Mouse (Mus musculus) midbrain, embryonic 14.5 days (tissue): ENCODE measurements around the gene Herpud1. TPM values are rescaled to one million over a fixed set of nuclear protein-coding genes. Genes with fewer than 3 reads are reported as not detected.

Experiments
- ATAC-seq: fragments of 200-750 bp; cut with Nextera tagmentation; 2 replicates; pipeline ENCODE4 v1.8.0; 2017; ENCODE audit warnings: moderate number of reproducible peaks, moderate library complexity; ENCODE audit not compliant: low FRiP score, low TSS enrichment
- DNase-seq: peaks from one replicate; pipeline ENCODE4 v3.0.0-alpha.2; 2015
- H3K27ac ChIP-seq: fragments of 300-500 bp; sonication (generic); replicated peaks from 2 replicates; pipeline ENCODE4 v1.5.1; 2014; ENCODE audit warnings: mild to moderate bottlenecking, low read depth, low read length, moderate library complexity
- H3K27me3 ChIP-seq: fragments of 300-500 bp; sonication (generic); 2 replicates; pipeline ENCODE4 v1.6.1; 2014; ENCODE audit warnings: low read length, control low read depth, mixed read lengths; ENCODE audit not compliant: control insufficient read depth, insufficient read depth
- H3K36me3 ChIP-seq: fragments of 300-500 bp; sonication (generic); 2 replicates; pipeline ENCODE4 v1.6.1; 2014; ENCODE audit warnings: low read length, control low read depth; ENCODE audit not compliant: control insufficient read depth, insufficient read depth
- H3K4me1 ChIP-seq: fragments of 300-500 bp; sonication (generic); 2 replicates; pipeline ENCODE4 v1.6.1; 2014; ENCODE audit warnings: mild to moderate bottlenecking, antibody characterized with exemption, low read length, control low read depth; ENCODE audit not compliant: control insufficient read depth, insufficient read depth
- H3K4me2 ChIP-seq: fragments of 300-500 bp; sonication (generic); 2 replicates; pipeline ENCODE4 v1.6.1; 2014; ENCODE audit warnings: mild to moderate bottlenecking, low read length, moderate library complexity
- H3K4me3 ChIP-seq: fragments of 300-500 bp; sonication (generic); replicated peaks from 2 replicates; pipeline ENCODE4 v1.5.1; 2014; ENCODE audit warnings: low read depth, low read length
- H3K9ac ChIP-seq: fragments of 300-500 bp; sonication (generic); replicated peaks from 2 replicates; pipeline ENCODE4 v1.6.1; 2014; ENCODE audit warnings: mild to moderate bottlenecking, low read length, moderate library complexity
- H3K9me3 ChIP-seq: fragments of 300-500 bp; sonication (generic); 2 replicates; pipeline ENCODE4 v1.6.1; 2016; ENCODE audit warnings: low read length, control low read depth, mixed read lengths; ENCODE audit not compliant: control insufficient read depth
- WGBS: fragments of 180-500 bp; shearing (Covaris S2); extraction: QIAGEN DNeasy Blood & Tissue Kit; methylation state at CpG from one replicate; pipeline ENCODE4 v1.1.7; 2014; 5-methylcytosine and 5-hydroxymethylcytosine counted together
- polyA plus RNA-seq: library from polyadenylated mRNA; unstranded; fragments of >200 nt; fragmentation: Nextera tagmentation; extraction: Ambion mirVana; gene quantifications from 2 replicates; pipeline ENCODE4 v1.2.1, GENCODE M21; 2014

The Herpud1 gene
- polyA plus RNA-seq, 1 experiment from 2014 or later: 72.2 TPM

DNA sequence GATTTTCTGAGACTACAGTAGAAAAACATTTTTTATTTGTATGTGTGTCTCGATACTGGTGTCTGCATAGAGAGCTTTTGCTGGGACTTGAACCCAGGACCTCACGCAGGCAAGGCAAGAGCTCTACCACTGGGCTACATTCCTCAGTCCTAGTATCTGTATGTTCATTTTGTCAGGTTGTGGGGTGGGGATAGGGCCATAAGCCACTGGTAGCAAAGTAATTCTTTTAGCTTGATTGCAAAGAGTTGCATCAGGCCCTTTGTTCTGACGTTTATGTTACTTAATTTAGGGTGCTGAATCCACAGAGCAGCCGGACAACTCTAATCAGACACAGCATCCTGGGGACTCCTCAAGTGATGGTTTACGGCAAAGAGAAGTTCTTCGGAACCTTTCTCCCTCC, 4.2 kb downstream of the Herpud1 start:
- Histone ChIP-seq H3K4me3 (no peak overlapping the region), H3K9me3 (no peaks in the 10 kb centered on the region), H3K36me3 (peaks cover 60% of the 10 kb centered on the region), H3K27ac (no peak overlapping the region), H3K27me3 (no peaks in the 10 kb centered on the region), H3K4me2 (no peak overlapping the region), H3K4me1 (peaks cover 13% of the 10 kb centered on the region), H3K9ac (no peak overlapping the region)
- DNase-seq: no peak
- 95% methylated on average over 6 of the region's 6 CpGs for WGBS
- no peak for ATAC-seq

DNA sequence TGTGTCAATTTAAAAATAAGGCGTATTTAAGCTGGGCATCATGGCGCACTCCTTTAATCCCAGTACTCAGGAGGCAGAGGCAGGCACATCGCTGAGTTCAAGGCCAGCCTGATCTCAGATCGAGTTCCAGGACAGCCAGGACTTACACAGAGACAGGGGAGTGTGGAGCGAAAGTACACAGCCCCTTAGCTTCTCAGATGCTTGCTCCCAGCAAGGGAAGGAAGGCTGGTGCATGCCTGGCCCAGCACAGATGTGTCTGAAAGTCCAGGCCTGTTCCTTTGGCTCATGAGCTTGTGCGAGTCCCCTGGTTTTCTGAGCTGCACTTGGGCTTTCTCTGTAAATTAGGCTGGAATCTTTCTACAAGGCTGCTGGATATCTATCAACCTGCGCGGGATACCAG, 4.7 kb downstream of the Herpud1 start:
- Histone ChIP-seq H3K9ac (no peak overlapping the region), H3K27me3 (no peaks in the 10 kb centered on the region), H3K27ac (no peak overlapping the region), H3K9me3 (no peaks in the 10 kb centered on the region), H3K4me3 (no peak overlapping the region), H3K36me3 (peaks cover 64% of the 10 kb centered on the region), H3K4me1 (peaks cover 8% of the 10 kb centered on the region; the same call in 1 of the 2 replicates), H3K4me2 (no peak overlapping the region)
- 96% methylated on average over 8 of the region's 8 CpGs for WGBS
- ATAC-seq: no peak
- DNase-seq: no peak

DNA sequence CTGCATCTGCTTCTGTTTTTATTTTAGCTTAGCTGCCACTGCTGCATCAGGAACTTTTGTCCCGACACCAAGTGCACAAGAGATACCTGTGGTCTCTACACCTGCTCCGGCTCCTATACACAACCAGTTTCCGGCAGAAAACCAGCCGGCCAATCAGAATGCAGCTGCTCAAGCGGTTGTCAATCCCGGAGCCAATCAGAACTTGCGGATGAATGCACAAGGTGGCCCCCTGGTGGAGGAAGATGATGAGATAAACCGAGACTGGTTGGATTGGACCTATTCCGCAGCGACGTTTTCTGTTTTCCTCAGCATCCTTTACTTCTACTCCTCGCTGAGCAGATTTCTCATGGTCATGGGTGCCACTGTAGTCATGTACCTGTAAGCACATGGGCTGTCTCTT, 5.9 kb downstream of the Herpud1 start:
- Histone ChIP-seq H3K36me3 (peaks cover 71% of the 10 kb centered on the region), H3K4me3 (no peak overlapping the region), H3K27ac (no peak overlapping the region), H3K27me3 (no peaks in the 10 kb centered on the region), H3K9ac (no peak overlapping the region), H3K9me3 (no peaks in the 10 kb centered on the region), H3K4me1 (peaks cover 8% of the 10 kb centered on the region; the same call in 1 of the 2 replicates), H3K4me2 (no peak overlapping the region)
- DNase-seq (peak; percentile 55), ATAC-seq (no peak)
- WGBS: 80% methylated on average over 12 of the region's 12 CpGs

DNA sequence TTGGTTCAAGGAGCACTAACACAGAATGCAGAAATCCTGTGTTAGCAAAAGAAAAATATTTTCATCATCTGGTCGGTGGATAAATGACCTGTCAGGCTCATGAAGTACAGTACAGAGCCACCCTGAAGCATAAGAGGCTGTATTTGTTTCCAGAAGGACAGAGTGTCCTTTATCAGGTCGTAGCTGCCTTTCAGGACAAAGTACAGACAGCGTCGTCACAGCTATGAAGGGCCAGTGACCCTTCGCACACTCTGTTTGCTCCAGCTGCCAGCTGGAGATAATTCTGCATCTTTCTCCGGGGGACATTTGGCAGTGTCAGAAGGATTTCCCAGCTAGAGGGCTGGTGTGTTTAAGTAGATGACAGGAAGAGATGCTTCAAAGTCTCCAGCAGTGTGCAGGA, 6.4 kb downstream of the Herpud1 start:
- no peak for ATAC-seq
- Histone ChIP-seq H3K9ac (no peak overlapping the region), H3K9me3 (no peaks in the 10 kb centered on the region), H3K4me2 (no peak overlapping the region), H3K27ac (no peak overlapping the region), H3K36me3 (peaks cover 74% of the 10 kb centered on the region), H3K27me3 (no peaks in the 10 kb centered on the region), H3K4me1 (peaks cover 7% of the 10 kb centered on the region; the same call in 1 of the 2 replicates), H3K4me3 (no peak overlapping the region)
- 94% methylated on average over 6 of the region's 6 CpGs for WGBS
- DNase-seq: no peak

DNA sequence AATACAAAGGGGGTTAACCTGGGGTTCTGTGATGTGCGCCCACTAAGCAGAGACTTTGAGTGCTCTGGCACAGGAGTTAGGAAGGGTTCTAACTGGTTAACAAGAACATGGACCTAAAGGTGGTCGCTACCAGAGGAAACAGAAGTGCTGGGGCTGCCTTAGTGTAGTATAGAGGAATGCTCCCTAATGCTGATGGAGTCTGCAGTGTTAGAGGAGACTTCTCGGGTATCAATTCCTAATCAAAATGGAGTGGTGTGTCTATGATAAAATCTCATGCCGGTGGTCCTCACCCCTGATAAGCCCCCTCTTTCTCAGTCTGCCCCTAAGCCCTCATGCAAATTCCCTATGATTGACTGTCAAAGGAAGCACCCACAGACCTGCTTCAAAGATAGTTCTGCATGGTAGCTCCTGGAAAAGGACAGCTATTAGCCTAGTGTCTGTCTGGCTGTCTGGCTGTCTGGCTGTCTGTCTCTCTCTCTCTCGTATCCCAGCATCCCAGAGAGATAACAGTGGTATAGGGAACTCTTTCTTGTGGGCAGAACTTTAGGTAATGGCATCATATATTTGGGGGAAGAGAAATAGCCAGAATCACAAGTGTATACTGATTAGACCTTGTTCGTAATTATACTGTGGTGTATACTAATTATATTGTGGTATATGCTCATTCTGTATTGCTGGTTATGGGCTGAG, 9.8 kb downstream of the Herpud1 start:
- ATAC-seq: no peak
- 93% methylated on average over 6 of the region's 6 CpGs for WGBS

DNA sequence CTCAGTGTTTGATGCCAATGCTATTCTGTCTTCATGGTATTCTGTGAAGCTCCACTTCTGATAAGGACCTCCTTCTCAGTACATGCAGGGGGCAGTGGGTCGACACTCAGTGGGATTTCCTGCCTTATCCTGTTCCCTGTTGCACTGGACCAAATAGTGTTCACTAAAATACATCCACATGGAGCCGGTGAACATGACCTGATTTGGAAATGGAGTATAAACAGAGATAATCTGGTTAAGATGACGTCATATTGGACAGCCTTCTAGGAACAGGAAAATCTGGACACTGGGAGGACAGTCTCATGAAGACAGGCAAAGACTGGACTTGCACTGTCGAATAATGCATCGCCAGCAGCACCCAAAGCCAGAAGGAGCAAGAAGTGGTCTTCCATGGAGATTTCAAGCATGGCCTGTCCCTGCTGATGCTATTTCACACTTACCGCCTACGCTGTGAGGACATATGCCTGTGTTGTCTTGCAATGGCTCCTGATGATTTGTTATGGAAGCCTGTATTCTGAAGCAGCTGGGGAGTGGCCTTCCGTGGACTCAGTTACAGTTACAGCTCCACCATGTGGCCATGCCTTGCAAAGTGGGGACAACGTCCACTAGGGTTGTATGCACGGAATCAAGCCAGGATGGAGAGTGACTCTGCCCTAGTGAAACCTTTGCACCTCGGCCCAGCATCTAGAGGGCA, 10.9 kb downstream of the Herpud1 start:
- DNase-seq (peak; percentile 67), ATAC-seq (no peak)
- H3K36me3 ChIP-seq: peaks cover 57% of the 10 kb centered on the region
- no peaks in the 10 kb centered on the region for H3K4me1 ChIP-seq
- no peak overlapping the region for H3K4me3 ChIP-seq
- no peak overlapping the region for H3K9ac ChIP-seq
- H3K27ac ChIP-seq: no peak overlapping the region
- no peaks in the 10 kb centered on the region for H3K9me3 ChIP-seq
- no peak overlapping the region for H3K4me2 ChIP-seq
- H3K27me3 ChIP-seq: no peaks in the 10 kb centered on the region
- WGBS: 70% methylated on average over 11 of the region's 11 CpGs

More for the DNA sequence above, 9.8 kb downstream of the Herpud1 start:
- no peaks in the 10 kb centered on the region for H3K4me1 ChIP-seq
- DNase-seq: no peak
- H3K27ac ChIP-seq: no peak overlapping the region
- no peak overlapping the region for H3K4me2 ChIP-seq
- H3K36me3 ChIP-seq: peaks cover 68% of the 10 kb centered on the region
- H3K4me3 ChIP-seq: no peak overlapping the region
- no peaks in the 10 kb centered on the region for H3K27me3 ChIP-seq
- H3K9ac ChIP-seq: no peak overlapping the region
- H3K9me3 ChIP-seq: no peaks in the 10 kb centered on the region

DNA sequence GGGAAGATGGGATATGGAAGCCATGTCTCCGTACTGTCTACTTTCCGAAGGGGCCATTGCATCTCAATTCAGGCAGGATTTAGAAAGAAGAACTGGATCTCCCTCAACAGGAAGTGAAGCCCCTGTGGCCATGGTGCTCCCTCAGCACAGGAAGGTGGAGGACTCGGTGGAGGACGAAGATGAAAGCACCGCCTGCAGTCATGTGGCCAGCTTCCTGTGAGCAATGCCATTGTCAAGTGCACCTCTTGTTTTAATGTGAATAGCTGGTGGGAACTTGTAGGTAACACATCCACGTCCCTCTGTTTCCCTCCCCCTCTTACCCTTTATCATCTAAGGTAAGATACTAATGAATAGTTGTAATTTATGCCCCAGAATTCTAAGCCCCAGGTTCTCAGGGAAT, 12.3 kb downstream of the Herpud1 start:
- Histone ChIP-seq H3K4me2 (no peak overlapping the region), H3K4me1 (no peaks in the 10 kb centered on the region), H3K9ac (no peak overlapping the region), H3K4me3 (no peak overlapping the region), H3K27me3 (no peaks in the 10 kb centered on the region), H3K36me3 (peaks cover 44% of the 10 kb centered on the region), H3K27ac (no peak overlapping the region), H3K9me3 (no peaks in the 10 kb centered on the region)
- DNase-seq (no peak), ATAC-seq (no peak)
- 86% methylated on average over 6 of the region's 6 CpGs for WGBS

DNA sequence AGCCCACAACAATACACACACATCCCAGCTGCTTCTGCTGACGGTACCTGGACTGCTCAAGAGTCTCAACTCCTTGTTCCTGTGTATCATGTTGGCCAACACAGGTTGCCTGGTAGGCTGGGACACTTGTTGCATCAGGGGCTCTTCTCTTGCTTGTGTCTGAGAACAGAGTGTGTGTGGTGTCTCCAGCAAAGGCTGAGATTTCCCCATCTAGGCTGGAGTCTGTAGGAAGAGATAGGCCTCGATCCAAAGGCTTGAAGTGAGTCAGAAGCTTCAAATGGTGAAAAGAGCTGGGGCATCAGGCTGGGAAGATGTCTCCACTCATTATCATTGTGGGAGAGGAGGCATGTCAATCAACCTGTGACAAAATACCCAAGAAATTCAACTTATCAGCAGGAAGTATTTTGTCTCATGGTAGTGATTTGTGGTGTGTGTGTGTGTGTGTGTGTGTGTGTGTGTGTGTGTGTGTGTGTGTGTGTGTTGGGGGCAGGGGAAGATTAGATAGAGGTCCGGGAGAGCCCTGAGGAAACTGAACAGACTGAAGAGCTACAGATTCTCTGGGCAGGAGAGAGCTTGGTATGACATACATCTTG, 13.2 kb downstream of the Herpud1 start:
- no peaks in the 10 kb centered on the region for H3K9me3 ChIP-seq
- no peak for ATAC-seq
- H3K9ac ChIP-seq: no peak overlapping the region
- H3K27me3 ChIP-seq: no peaks in the 10 kb centered on the region
- H3K4me1 ChIP-seq: no peaks in the 10 kb centered on the region
- H3K36me3 ChIP-seq: peaks cover 35% of the 10 kb centered on the region
- DNase-seq: no peak
- no peak overlapping the region for H3K4me2 ChIP-seq
- no peak overlapping the region for H3K4me3 ChIP-seq
- no peak overlapping the region for H3K27ac ChIP-seq
- 89% methylated on average over 3 of the region's 3 CpGs for WGBS
